Mouse (Mus musculus) MEL (cell line): ENCODE measurements at regions not wholly inside any gene's neighbourhood (a gene's known extent, or its start where the extent isn't known, plus 50 kb on each side); places are given as distances from the start of the nearest gene placed in this dataset.

Experiments
- DNase-seq: peaks from one replicate; pipeline ENCODE4 v3.0.0; 2011; ENCODE audit warnings: low read depth, low spot score
- H3K27ac ChIP-seq: 2 replicates; pipeline ENCODE4 v1.5.1; 2012; ENCODE audit warnings: low read depth, mild to moderate bottlenecking, control low read depth, low read length, moderate library complexity; ENCODE audit not compliant: control insufficient read depth
- H3K27me3 ChIP-seq, 2 experiments: fragments of 150-350 bp in 1 of 2; sonication (generic) in 1 of 2; 2 replicates each; pipeline ENCODE4 v1.6.1; 2012; ENCODE audit warnings: low read length in 2 of 2, mild to moderate bottlenecking in 2 of 2, improper control_type of control experiment in 1 of 2, moderate library complexity in 1 of 2; ENCODE audit not compliant: insufficient read depth in 2 of 2, control insufficient read depth in 1 of 2
- H3K36me3 ChIP-seq, 2 experiments: 2 replicates each; pipeline ENCODE4 v1.6.1; 2012 to 2014; ENCODE audit warnings: low read length in 2 of 2, improper control_type of control experiment in 1 of 2, inconsistent platforms in 1 of 2, mild to moderate bottlenecking in 1 of 2; ENCODE audit not compliant: insufficient read depth in 2 of 2, control insufficient read depth in 1 of 2
- H3K4me1 ChIP-seq, 2 experiments: fragments of 150-350 bp in 1 of 2; sonication (generic) in 1 of 2; 2 replicates each; pipeline ENCODE4 v1.6.1; 2012; ENCODE audit warnings: low read length in 2 of 2, improper control_type of control experiment in 1 of 2, mild to moderate bottlenecking in 1 of 2; ENCODE audit not compliant: insufficient read depth in 2 of 2, control insufficient read depth in 1 of 2
- H3K4me3 ChIP-seq, 2 experiments: fragments of 150-350 bp in 1 of 2; sonication (generic) in 1 of 2; 2 replicates each; pipeline ENCODE4 v1.5.1; 2012; ENCODE audit warnings: low read depth in 2 of 2, low read length in 2 of 2, mild to moderate bottlenecking in 2 of 2, moderate library complexity in 2 of 2, control low read depth in 1 of 2, improper control_type of control experiment in 1 of 2; ENCODE audit not compliant: control insufficient read depth in 1 of 2, insufficient read depth in 1 of 2
- H3K79me2 ChIP-seq: 2 replicates; pipeline ENCODE4 v1.6.1; 2012; ENCODE audit warnings: mild to moderate bottlenecking, low read length, moderate library complexity; ENCODE audit not compliant: control insufficient read depth, poor library complexity, insufficient read depth
- H3K9ac ChIP-seq: 2 replicates; pipeline ENCODE4 v1.6.1; 2012; ENCODE audit warnings: low read depth, mild to moderate bottlenecking, control low read depth, low read length, moderate library complexity; ENCODE audit not compliant: control insufficient read depth, poor library complexity, severe bottlenecking
- H3K9me3 ChIP-seq: fragments of 150-350 bp; sonication (generic); replicated peaks from 2 replicates; pipeline ENCODE4 v1.6.1; 2012; ENCODE audit warnings: mild to moderate bottlenecking, low read length, improper control_type of control experiment, moderate library complexity; ENCODE audit not compliant: insufficient read depth
- CHD1 ChIP-seq: IDR thresholded peaks from 2 replicates; pipeline ENCODE4 v1.6.1; 2012; ENCODE audit warnings: low read depth, mild to moderate bottlenecking, inconsistent platforms, low read length, improper control_type of control experiment
- CHD2 ChIP-seq: IDR thresholded peaks from 2 replicates; pipeline ENCODE4 v1.6.1; 2011; ENCODE audit warnings: low read length, improper control_type of control experiment
- E2F4 ChIP-seq: IDR thresholded peaks from 2 replicates; pipeline ENCODE4 v1.6.1; 2011; ENCODE audit warnings: low read depth, low read length, improper control_type of control experiment, borderline replicate concordance
- KAT2A ChIP-seq: conservative IDR thresholded peaks from 2 replicates; pipeline ENCODE4 v1.6.1; 2012; ENCODE audit warnings: low read depth, low read length, improper control_type of control experiment, inconsistent platforms
- MAX ChIP-seq: IDR thresholded peaks from 2 replicates; pipeline ENCODE4 v1.6.1; 2011; ENCODE audit warnings: low read length, improper control_type of control experiment
- MAZ ChIP-seq: IDR thresholded peaks from 2 replicates; pipeline ENCODE4 v1.6.1; 2012; ENCODE audit warnings: low read depth, mild to moderate bottlenecking, inconsistent platforms, low read length, improper control_type of control experiment
- MXI1 ChIP-seq: IDR thresholded peaks from 2 replicates; pipeline ENCODE4 v1.6.1; 2011; ENCODE audit warnings: mild to moderate bottlenecking, low read depth, low read length, improper control_type of control experiment
- MYB ChIP-seq: IDR thresholded peaks from 2 replicates; pipeline ENCODE4 v1.6.1; 2011; ENCODE audit warnings: mild to moderate bottlenecking, low read depth, low read length, improper control_type of control experiment
- NELFE ChIP-seq: IDR thresholded peaks from 2 replicates; pipeline ENCODE4 v1.6.1; 2011; ENCODE audit warnings: low read depth, low read length, improper control_type of control experiment
- POLR2AphosphoS5 ChIP-seq: IDR thresholded peaks from 2 replicates; pipeline ENCODE4 v1.6.1; 2012; ENCODE audit warnings: low read depth, borderline replicate concordance, mild to moderate bottlenecking, inconsistent platforms, low read length, moderate library complexity, mixed read lengths
- RAD21 ChIP-seq: IDR thresholded peaks from 2 replicates; pipeline ENCODE4 v1.6.1; 2011; ENCODE audit warnings: mild to moderate bottlenecking, low read depth, low read length, improper control_type of control experiment
- RCOR1 ChIP-seq: IDR thresholded peaks from 2 replicates; pipeline ENCODE4 v1.6.1; 2012; ENCODE audit warnings: low read depth, mild to moderate bottlenecking, inconsistent platforms, low read length, improper control_type of control experiment
- SMC3 ChIP-seq: IDR thresholded peaks from 2 replicates; pipeline ENCODE4 v1.6.1; 2011; ENCODE audit warnings: low read depth, low read length, improper control_type of control experiment
- TAL1 ChIP-seq: IDR thresholded peaks from 2 replicates; pipeline ENCODE4 v1.6.1; 2012; ENCODE audit warnings: mild to moderate bottlenecking, inconsistent platforms, low read length, moderate library complexity, mixed read lengths
- TBP ChIP-seq: IDR thresholded peaks from 2 replicates; pipeline ENCODE4 v1.8.0; 2011; ENCODE audit warnings: low read depth, low read length, improper control_type of control experiment
- TCF12 ChIP-seq: IDR thresholded peaks from 2 replicates; pipeline ENCODE4 v1.6.1; 2014; ENCODE audit warnings: low read depth, mild to moderate bottlenecking, inconsistent platforms, low read length, improper control_type of control experiment, moderate library complexity
- UBTF ChIP-seq: IDR thresholded peaks from 2 replicates; pipeline ENCODE4 v1.6.1; 2012; ENCODE audit warnings: low read depth, mild to moderate bottlenecking, inconsistent platforms, low read length, improper control_type of control experiment, moderate library complexity, borderline replicate concordance; ENCODE audit not compliant: insufficient read depth
- USF1 ChIP-seq: IDR thresholded peaks from 2 replicates; pipeline ENCODE4 v1.6.1; 2014; ENCODE audit warnings: low read depth, mild to moderate bottlenecking, inconsistent platforms, low read length, improper control_type of control experiment, moderate library complexity
- USF2 ChIP-seq, 2 experiments: IDR thresholded peaks; 2 replicates each; pipeline ENCODE4 v1.6.1; 2011 to 2012; ENCODE audit warnings: improper control_type of control experiment in 2 of 2, low read length in 2 of 2, borderline replicate concordance in 1 of 2, inconsistent platforms in 1 of 2, low read depth in 1 of 2, mild to moderate bottlenecking in 1 of 2; ENCODE audit not compliant: insufficient read depth in 1 of 2
- ZKSCAN1 ChIP-seq: IDR thresholded peaks from 2 replicates; pipeline ENCODE4 v1.6.1; 2012; ENCODE audit warnings: low read depth, mild to moderate bottlenecking, inconsistent platforms, low read length, improper control_type of control experiment, moderate library complexity
- ZMIZ1 ChIP-seq: IDR thresholded peaks from 2 replicates; pipeline ENCODE4 v1.6.1; 2012; ENCODE audit warnings: low read depth, mild to moderate bottlenecking, inconsistent platforms, low read length, improper control_type of control experiment, moderate library complexity

- H3K4me1 ChIP-seq = no peaks in the 10 kb centered on the region
- no peak for TF ChIP-seq USF2 (IDR thresholded peaks at IDR 0.05; ENCODE audit: borderline replicate concordance in 1 of 2, insufficient read depth in 1 of 2, low read depth in 1 of 2, low read length in 2 of 2)
- TF ChIP-seq SMC3 = no peak
- H3K27ac ChIP-seq = no peak overlapping the region
- no peaks in the 10 kb centered on the region for H3K36me3 ChIP-seq
- H3K9ac ChIP-seq = no peak overlapping the region
- no peaks in the 10 kb centered on the region for H3K9me3 ChIP-seq
- no peak overlapping the region for H3K4me3 ChIP-seq
- H3K79me2 ChIP-seq = no peaks in the 10 kb centered on the region
- no peaks in the 10 kb centered on the region for H3K27me3 ChIP-seq
- DNase-seq = no peak
Measured at GRCm38 (mm10) chrX:146428506-146428905, 533.8 kb upstream of the Htr2c start.

- Histone ChIP-seq H3K9ac (no peak overlapping the region), H3K4me1 (peaks cover 0 to 2% of the 10 kb centered on the region in 2 experiments; a peak in 2 of 4 replicates), H3K9me3 (no peaks in the 10 kb centered on the region), H3K27me3 (no peaks in the 10 kb centered on the region), H3K27ac (no peak overlapping the region), H3K79me2 (no peaks in the 10 kb centered on the region), H3K4me3 (no peak overlapping the region), H3K36me3 (no peaks in the 10 kb centered on the region)
- DNase-seq = no peak
- TF ChIP-seq NELFE (no peak), TCF12 (no peak), MYB (no peak), UBTF (no peak), MAX (no peak), MXI1 (no peak), E2F4 (no peak), MAZ (no peak), RCOR1 (no peak), KAT2A (no peak), CHD2 (no peak), USF2 (IDR thresholded peaks at IDR 0.05; ENCODE audit: borderline replicate concordance in 1 of 2, insufficient read depth in 1 of 2, low read depth in 1 of 2, low read length in 2 of 2) (no peak), RAD21 (no peak), CHD1 (no peak), TAL1 (no peak), ZKSCAN1 (no peak), ZMIZ1 (no peak), USF1 (no peak), POLR2AphosphoS5 (no peak), TBP (no peak)
- TF ChIP-seq, all 39 proteins: peak for 0
Measured at GRCm38 (mm10) chrX:146459891-146460290, 502.4 kb upstream of the Htr2c start.
